Mouse (Mus musculus) E14TG2a.4 (cell line): ENCODE measurements around the gene Sem1.

Experiments
- CTCF ChIP-seq: conservative IDR thresholded peaks from 2 replicates; pipeline ENCODE4 v1.5.1; 2014; ENCODE audit warnings: low read length
- POU5F1 ChIP-seq: IDR thresholded peaks from 2 replicates; pipeline ENCODE4 v1.6.1; 2014; ENCODE audit warnings: low read length, borderline replicate concordance

DNA sequence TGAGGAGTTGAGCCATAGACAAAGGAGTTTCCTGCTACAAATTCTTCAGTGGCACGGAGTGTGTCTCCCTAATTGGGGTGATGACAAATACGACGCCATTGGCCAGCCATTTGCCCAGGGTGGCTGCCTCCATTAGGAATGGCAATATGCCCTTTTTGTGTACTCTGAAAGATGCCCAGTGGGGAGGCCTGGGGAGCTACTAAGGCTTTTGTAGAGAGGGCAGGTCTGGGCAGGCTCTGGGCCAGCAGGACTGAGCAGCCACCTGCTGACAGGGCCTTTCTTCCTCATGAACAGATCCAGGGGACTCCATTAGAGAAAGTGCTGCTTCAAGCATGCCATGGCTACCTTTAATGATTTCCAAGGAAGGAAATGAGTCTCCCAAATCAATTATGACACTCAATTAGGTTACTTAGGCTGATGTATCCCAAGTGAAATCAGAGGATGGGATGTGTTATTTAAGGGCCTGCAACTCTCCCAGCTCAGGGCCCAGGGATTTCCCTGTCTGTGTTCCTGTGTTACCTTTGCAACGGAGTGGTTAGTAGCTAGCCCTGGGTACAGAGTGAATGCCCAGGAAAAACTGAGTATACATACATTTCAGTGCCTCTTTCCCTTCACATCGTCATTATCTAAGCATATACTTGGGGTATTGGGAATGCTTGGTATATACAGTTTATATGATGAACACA lies 41.5 kb downstream of the Sem1 start:
- TF ChIP-seq CTCF (no peak), POU5F1 (no peak)
